Mouse (Mus musculus): ENCODE results near the gene D5Ertd579e. TPM values are rescaled to one million over a fixed set of nuclear protein-coding genes. Genes with fewer than 3 reads are reported as not detected.

D5Ertd579e gene
- polyA plus RNA-seq, 1 experiment = 14.4 TPM

DNA sequence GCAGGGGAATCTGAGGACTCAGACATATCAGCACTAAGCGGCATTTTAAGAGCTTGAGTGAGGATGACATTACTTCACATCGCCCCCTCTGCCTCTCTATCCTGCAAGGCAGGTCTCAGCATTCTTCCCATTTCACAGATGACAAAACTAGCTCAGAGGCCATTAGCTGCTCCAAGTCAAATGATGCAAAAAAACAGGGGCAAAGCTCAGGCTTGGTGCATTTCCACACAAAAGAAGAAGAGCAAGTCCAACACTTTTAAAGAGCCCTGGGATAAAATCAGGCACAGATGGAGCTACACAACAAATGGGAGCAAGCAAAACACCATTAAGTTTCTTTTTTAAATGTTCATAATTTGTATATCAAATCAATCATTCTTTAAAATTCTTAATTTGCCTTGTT is 2.2 kb downstream of the D5Ertd579e start:
- H3K36me3 ChIP-seq (ENCODE audit: control insufficient read depth, insufficient read depth, low read length) = no peaks in the 10 kb centered on the region; the same call in 1 of the 2 replicates
- H3K27ac ChIP-seq (ENCODE audit: insufficient read depth, low read length) = no peak overlapping the region
- DNase-seq (ENCODE audit: low read depth in 1 of 2, low spot score in 2 of 2) = no peak
- no peak overlapping the region for H3K4me3 ChIP-seq (ENCODE audit: extremely low read depth, insufficient read depth, insufficient read length)
- TF ChIP-seq POLR2A (IDR thresholded peaks at IDR 0.05; ENCODE audit: low read depth, low read length) = no peak
- TF ChIP-seq CTCF (IDR thresholded peaks at IDR 0.05; ENCODE audit: extremely low read depth, insufficient read depth, insufficient read length, insufficient replicate concordance) = no peak
- H3K4me1 ChIP-seq (ENCODE audit: control insufficient read depth, insufficient read depth, insufficient read length) = peaks cover 2% of the 10 kb centered on the region
- WGBS = 96% methylated on average over 2 of the region's 2 CpGs
- no peaks in the 10 kb centered on the region for H3K27me3 ChIP-seq (ENCODE audit: control insufficient read depth, insufficient read depth, low read length)

DNA sequence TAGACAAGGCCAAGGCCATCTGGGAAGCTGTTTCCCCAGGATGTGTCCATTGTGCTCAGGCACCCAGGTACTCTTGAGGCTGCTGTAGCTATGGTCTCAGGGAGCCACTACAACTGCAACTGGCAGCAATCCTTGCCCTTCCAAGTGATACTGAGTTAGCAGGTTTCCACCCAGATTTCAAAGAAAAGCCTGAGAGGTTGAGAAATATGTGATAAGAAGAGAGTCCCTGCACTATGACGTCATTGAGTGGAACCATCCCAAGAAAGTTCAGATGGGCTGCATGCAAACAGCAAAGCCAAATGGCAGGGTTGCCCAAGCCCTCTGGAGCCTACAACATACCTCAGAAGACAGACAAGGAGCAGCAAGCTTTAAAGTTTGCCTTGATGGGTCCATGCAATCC is 4.4 kb downstream of the D5Ertd579e start:
- TF ChIP-seq POLR2A (IDR thresholded peaks at IDR 0.05; ENCODE audit: low read depth, low read length) (no peak), CTCF (IDR thresholded peaks at IDR 0.05; ENCODE audit: extremely low read depth, insufficient read depth, insufficient read length, insufficient replicate concordance) (no peak)
- Histone ChIP-seq H3K4me1 (ENCODE audit: control insufficient read depth, insufficient read depth, insufficient read length) (peaks cover 2% of the 10 kb centered on the region), H3K36me3 (ENCODE audit: control insufficient read depth, insufficient read depth, low read length) (peaks cover 3% of the 10 kb centered on the region; the same call in 1 of the 2 replicates), H3K27ac (ENCODE audit: insufficient read depth, low read length) (no peak overlapping the region), H3K27me3 (ENCODE audit: control insufficient read depth, insufficient read depth, low read length) (no peaks in the 10 kb centered on the region), H3K4me3 (ENCODE audit: extremely low read depth, insufficient read depth, insufficient read length) (no peak overlapping the region)
- WGBS = 73% methylated on average over 1 of the region's 1 CpGs
- DNase-seq (ENCODE audit: low read depth in 1 of 2, low spot score in 2 of 2) = no peak

DNA sequence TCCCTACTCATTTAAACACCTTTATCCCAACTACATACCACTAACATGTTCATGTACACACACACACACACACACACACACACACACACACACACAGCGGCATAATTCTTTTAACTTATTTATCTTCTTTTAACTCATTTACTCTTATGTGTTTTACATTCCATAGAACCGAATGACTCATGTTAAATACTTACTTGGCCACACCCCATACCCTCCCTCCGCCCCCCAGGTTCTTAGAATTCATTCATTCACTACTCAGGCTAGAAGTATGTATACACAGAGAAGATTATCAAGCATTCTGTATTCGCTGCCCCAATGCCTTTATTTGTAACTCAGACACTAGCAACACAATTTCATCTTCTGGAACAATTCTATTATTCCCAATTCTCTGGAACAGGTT is 10.7 kb downstream of the D5Ertd579e start:
- DNase-seq (ENCODE audit: low read depth in 1 of 2, low spot score in 2 of 2) = no peak
- 86% methylated on average over 4 of the region's 4 CpGs for WGBS

DNA sequence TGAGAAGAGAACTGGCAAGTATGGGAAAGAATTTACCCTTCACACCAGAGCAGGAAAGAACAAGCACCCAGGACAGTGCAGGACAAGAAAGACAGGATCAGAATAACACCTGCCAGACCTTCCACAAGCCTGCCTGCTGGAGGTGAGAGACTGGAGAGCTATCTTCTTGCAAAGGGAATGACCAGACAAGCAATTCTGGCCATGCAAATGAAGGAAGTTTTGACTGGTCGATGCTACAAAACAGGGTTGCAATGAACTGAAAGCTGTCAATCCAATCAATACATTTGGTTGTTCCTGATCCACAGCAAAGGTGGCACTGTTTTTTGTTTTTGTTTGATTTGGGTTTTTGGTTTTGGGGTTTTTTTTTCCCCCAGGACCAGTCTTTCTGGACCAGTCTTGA is 12.2 kb downstream of the D5Ertd579e start:
- Histone ChIP-seq H3K27me3 (ENCODE audit: control insufficient read depth, insufficient read depth, low read length) (no peaks in the 10 kb centered on the region), H3K4me1 (ENCODE audit: control insufficient read depth, insufficient read depth, insufficient read length) (no peaks in the 10 kb centered on the region), H3K4me3 (ENCODE audit: extremely low read depth, insufficient read depth, insufficient read length) (no peak overlapping the region), H3K36me3 (ENCODE audit: control insufficient read depth, insufficient read depth, low read length) (peaks cover 3% of the 10 kb centered on the region; the same call in 1 of the 2 replicates), H3K27ac (ENCODE audit: insufficient read depth, low read length) (no peak overlapping the region)
- WGBS = 83% methylated on average over 1 of the region's 1 CpGs
- no peak for DNase-seq (ENCODE audit: low read depth in 1 of 2, low spot score in 2 of 2)
- TF ChIP-seq POLR2A (IDR thresholded peaks at IDR 0.05; ENCODE audit: low read depth, low read length) (no peak), CTCF (IDR thresholded peaks at IDR 0.05; ENCODE audit: extremely low read depth, insufficient read depth, insufficient read length, insufficient replicate concordance) (no peak)

More for the DNA sequence above, 10.7 kb downstream of the D5Ertd579e start:
- TF ChIP-seq CTCF (IDR thresholded peaks at IDR 0.05; ENCODE audit: extremely low read depth, insufficient read depth, insufficient read length, insufficient replicate concordance) = no peak
- no peak for TF ChIP-seq POLR2A (IDR thresholded peaks at IDR 0.05; ENCODE audit: low read depth, low read length)
- Histone ChIP-seq H3K36me3 (ENCODE audit: control insufficient read depth, insufficient read depth, low read length) (peaks cover 3% of the 10 kb centered on the region; the same call in 1 of the 2 replicates), H3K4me1 (ENCODE audit: control insufficient read depth, insufficient read depth, insufficient read length) (no peaks in the 10 kb centered on the region), H3K27ac (ENCODE audit: insufficient read depth, low read length) (no peak overlapping the region), H3K4me3 (ENCODE audit: extremely low read depth, insufficient read depth, insufficient read length) (no peak overlapping the region), H3K27me3 (ENCODE audit: control insufficient read depth, insufficient read depth, low read length) (no peaks in the 10 kb centered on the region)

DNA sequence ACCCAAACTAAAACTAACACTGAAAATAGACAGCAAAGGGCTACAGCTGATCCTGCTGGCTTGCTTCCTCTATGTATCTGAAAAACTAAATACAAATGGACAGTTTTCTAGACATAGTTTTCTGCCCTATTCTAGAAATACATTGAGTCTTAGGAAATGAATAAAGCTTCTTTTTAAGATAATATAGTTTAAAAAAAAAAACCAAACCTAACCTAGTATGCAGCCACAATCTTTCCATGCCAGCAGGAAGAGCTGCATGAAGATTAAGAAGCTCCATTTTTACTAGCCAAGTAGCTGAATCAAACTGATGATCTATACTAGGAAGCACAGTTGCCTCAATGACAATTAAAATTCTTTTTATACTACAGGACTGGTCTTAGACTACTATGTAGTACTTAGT is 14.6 kb downstream of the D5Ertd579e start:
- H3K36me3 ChIP-seq (ENCODE audit: control insufficient read depth, insufficient read depth, low read length) = no peaks in the 10 kb centered on the region
- H3K4me1 ChIP-seq (ENCODE audit: control insufficient read depth, insufficient read depth, insufficient read length) = no peaks in the 10 kb centered on the region
- no peak for TF ChIP-seq CTCF (IDR thresholded peaks at IDR 0.05; ENCODE audit: extremely low read depth, insufficient read depth, insufficient read length, insufficient replicate concordance)
- no peak for TF ChIP-seq POLR2A (IDR thresholded peaks at IDR 0.05; ENCODE audit: low read depth, low read length)
- DNase-seq (ENCODE audit: low read depth in 1 of 2, low spot score in 2 of 2) = no peak
- no peaks in the 10 kb centered on the region for H3K27me3 ChIP-seq (ENCODE audit: control insufficient read depth, insufficient read depth, low read length)
- H3K27ac ChIP-seq (ENCODE audit: insufficient read depth, low read length) = no peak overlapping the region
- H3K4me3 ChIP-seq (ENCODE audit: extremely low read depth, insufficient read depth, insufficient read length) = no peak overlapping the region

DNA sequence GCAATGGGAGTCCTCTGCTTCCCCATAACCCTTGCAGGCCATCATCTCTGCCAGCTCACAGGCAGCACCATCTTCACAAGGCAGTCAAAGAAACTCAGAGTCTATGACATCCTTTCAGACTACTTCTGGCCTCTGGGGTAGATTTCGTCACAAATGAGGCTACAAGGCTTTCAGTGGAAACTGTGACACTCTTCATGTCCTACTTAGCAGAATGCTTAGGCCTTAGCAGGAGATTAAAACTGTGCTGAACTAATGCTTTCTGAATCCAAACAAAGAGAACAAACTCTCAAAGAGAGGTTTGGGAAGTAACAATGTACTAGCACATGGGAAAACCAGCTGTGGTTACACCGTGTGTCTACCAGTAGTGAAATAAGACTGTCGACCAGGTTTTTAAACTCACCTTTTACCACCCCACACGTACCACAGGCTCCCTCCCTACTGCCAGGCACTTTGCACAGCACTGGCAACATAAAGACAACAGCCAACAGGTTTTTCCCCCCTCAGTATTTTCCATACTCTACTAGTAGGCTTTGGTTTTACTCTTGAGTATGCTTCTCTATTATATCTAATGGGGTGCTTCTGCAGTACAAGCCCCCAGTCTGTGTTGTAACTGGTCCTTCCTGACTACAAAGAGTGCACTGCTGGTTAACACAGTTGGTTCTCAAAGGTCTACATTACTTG is 15.8 kb downstream of the D5Ertd579e start:
- Histone ChIP-seq H3K27ac (ENCODE audit: insufficient read depth, low read length) (no peak overlapping the region), H3K4me1 (ENCODE audit: control insufficient read depth, insufficient read depth, insufficient read length) (no peaks in the 10 kb centered on the region), H3K27me3 (ENCODE audit: control insufficient read depth, insufficient read depth, low read length) (no peaks in the 10 kb centered on the region), H3K36me3 (ENCODE audit: control insufficient read depth, insufficient read depth, low read length) (no peaks in the 10 kb centered on the region), H3K4me3 (ENCODE audit: extremely low read depth, insufficient read depth, insufficient read length) (no peak overlapping the region)
- no peak for DNase-seq (ENCODE audit: low read depth in 1 of 2, low spot score in 2 of 2)
- no peak for TF ChIP-seq POLR2A (IDR thresholded peaks at IDR 0.05; ENCODE audit: low read depth, low read length)
- no peak for TF ChIP-seq CTCF (IDR thresholded peaks at IDR 0.05; ENCODE audit: extremely low read depth, insufficient read depth, insufficient read length, insufficient replicate concordance)
- 84% methylated on average over 4 of the region's 4 CpGs for WGBS

DNA sequence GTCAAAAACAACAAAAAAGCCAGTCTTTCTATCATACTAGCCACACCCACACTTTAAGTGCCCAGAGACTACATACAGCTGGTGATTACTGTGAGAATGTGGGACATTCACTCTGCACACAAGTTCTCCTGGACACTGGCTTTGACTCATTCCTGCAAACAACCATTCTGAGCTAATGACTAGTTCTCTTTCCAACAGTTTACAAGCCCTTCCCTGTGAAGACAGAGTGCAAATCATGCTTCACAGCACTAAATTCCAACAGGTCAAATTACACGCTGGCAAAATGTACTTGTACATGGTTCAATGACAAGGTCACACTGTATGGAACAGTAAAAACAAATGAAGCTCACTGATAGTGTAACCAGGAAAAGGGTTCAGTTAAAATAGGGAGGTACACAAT is 17.0 kb downstream of the D5Ertd579e start:
- TF ChIP-seq POLR2A (IDR thresholded peaks at IDR 0.05; ENCODE audit: low read depth, low read length) (no peak), CTCF (IDR thresholded peaks at IDR 0.05; ENCODE audit: extremely low read depth, insufficient read depth, insufficient read length, insufficient replicate concordance) (no peak)
- 86% methylated on average over 1 of the region's 1 CpGs for WGBS
- Histone ChIP-seq H3K27ac (ENCODE audit: insufficient read depth, low read length) (no peak overlapping the region), H3K36me3 (ENCODE audit: control insufficient read depth, insufficient read depth, low read length) (no peaks in the 10 kb centered on the region), H3K27me3 (ENCODE audit: control insufficient read depth, insufficient read depth, low read length) (no peaks in the 10 kb centered on the region), H3K4me1 (ENCODE audit: control insufficient read depth, insufficient read depth, insufficient read length) (no peaks in the 10 kb centered on the region), H3K4me3 (ENCODE audit: extremely low read depth, insufficient read depth, insufficient read length) (no peak overlapping the region)
- no peak for DNase-seq (ENCODE audit: low read depth in 1 of 2, low spot score in 2 of 2)
